Mouse (Mus musculus) embryonic facial prominence, embryonic 11.5 days (tissue): ENCODE data around the gene Adamts14. TPM values are rescaled to one million over a fixed set of nuclear protein-coding genes. Genes with fewer than 3 reads are reported as not detected.

Experiments used
- ATAC-seq: fragments of 200-750 bp; cut with Nextera tagmentation; replicated peaks from 2 replicates; pipeline ENCODE4 v1.8.0; 2017; ENCODE audit warnings: low read depth; ENCODE audit not compliant: insufficient number of reproducible peaks, low FRiP score, low TSS enrichment
- DNase-seq: peaks from one replicate; pipeline ENCODE4 v3.0.0-alpha.2; 2015; ENCODE audit warnings: low spot score
- H3K27ac ChIP-seq: fragments of 300-500 bp; sonication (generic); replicated peaks from 2 replicates; pipeline ENCODE4 v1.5.1; 2014; ENCODE audit warnings: mild to moderate bottlenecking, low read depth, low read length, control low read depth
- H3K27me3 ChIP-seq: fragments of 300-500 bp; sonication (generic); 2 replicates; pipeline ENCODE4 v1.6.1; 2014; ENCODE audit warnings: mild to moderate bottlenecking, low read length, moderate library complexity, mixed read lengths; ENCODE audit not compliant: control insufficient read depth, insufficient read depth
- H3K36me3 ChIP-seq: fragments of 300-500 bp; sonication (generic); replicated peaks from 2 replicates; pipeline ENCODE4 v1.6.1; 2014; ENCODE audit warnings: low read depth, mild to moderate bottlenecking, low read length, moderate library complexity, mixed read lengths; ENCODE audit not compliant: control insufficient read depth, insufficient read depth
- H3K4me1 ChIP-seq: fragments of 300-500 bp; sonication (generic); 2 replicates; pipeline ENCODE4 v1.6.1; 2014; ENCODE audit warnings: low read length, mixed read lengths; ENCODE audit not compliant: control insufficient read depth, insufficient read depth
- H3K4me2 ChIP-seq: fragments of 300-500 bp; sonication (generic); 2 replicates; pipeline ENCODE4 v1.6.1; 2014; ENCODE audit warnings: low read depth, mild to moderate bottlenecking, control low read depth, low read length, moderate library complexity
- H3K4me3 ChIP-seq: fragments of 300-500 bp; sonication (generic); 2 replicates; pipeline ENCODE4 v1.5.1; 2014; ENCODE audit warnings: low read depth, low read length, control low read depth
- H3K9ac ChIP-seq: fragments of 300-500 bp; sonication (generic); replicated peaks from 2 replicates; pipeline ENCODE4 v1.6.1; 2014; ENCODE audit warnings: mild to moderate bottlenecking, control low read depth, low read length
- H3K9me3 ChIP-seq: fragments of 300-500 bp; sonication (generic); replicated peaks from 2 replicates; pipeline ENCODE4 v1.6.1; 2016; ENCODE audit warnings: mild to moderate bottlenecking, low read length, inconsistent platforms, mixed read lengths; ENCODE audit not compliant: control insufficient read depth
- WGBS: fragments of 180-500 bp; shearing (Covaris S2); extraction: QIAGEN DNeasy Blood & Tissue Kit; methylation state at CpG from one replicate; pipeline ENCODE4 v1.1.7; 2014; 5-methylcytosine and 5-hydroxymethylcytosine counted together
- polyA plus RNA-seq: library from polyadenylated mRNA; unstranded; fragments of >200 nt; fragmentation: Nextera tagmentation; extraction: Ambion mirVana; gene quantifications from 2 replicates; pipeline ENCODE4 v1.2.1, GENCODE M21; 2014

Adamts14 gene
- polyA plus RNA-seq, 1 experiment from 2014 or later: 0.27 TPM

DNA sequence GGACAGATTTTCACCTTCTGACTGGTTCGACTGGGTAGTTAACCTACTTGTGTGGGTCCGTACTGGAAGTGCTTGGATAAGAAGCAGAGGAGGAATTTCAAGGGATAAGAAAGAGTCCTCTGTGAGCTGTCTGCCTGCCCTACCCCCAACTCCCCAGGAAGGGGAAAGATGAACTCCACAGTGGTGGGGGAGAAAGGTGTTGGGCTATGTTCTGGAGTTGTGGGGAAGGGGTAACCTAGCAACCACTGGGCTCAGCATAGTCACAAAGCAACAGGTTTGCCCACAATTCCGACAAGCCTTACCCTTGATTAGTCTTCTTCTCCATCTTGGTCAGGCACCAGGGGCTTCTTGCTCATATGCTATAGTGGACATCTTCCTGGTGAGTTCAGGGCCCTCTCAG lies 101.6 kb downstream of the Adamts14 start, which contains the start of gene Tbata:
Gene Tbata, plus strand, starts transcription at position 301 of the 400 bp plus-strand sequence.
- no peak within 1 kb of the TSS for H3K4me2 ChIP-seq
- H3K27me3 ChIP-seq: 0 out of 2 replicates have a peak, but pooled peaks cover 5% of the 10 kb centered on the region
- H3K4me1 ChIP-seq: no peaks in the 10 kb centered on the region
- H3K9ac ChIP-seq: no peak within 1 kb of the TSS
- 66% methylated on average over 3 of the region's 3 CpGs for WGBS
- ATAC-seq: no peak
- no peak for DNase-seq
- H3K36me3 ChIP-seq: no peaks in the 10 kb centered on the region
- H3K4me3 ChIP-seq: no peak within 1 kb of the TSS
- H3K9me3 ChIP-seq: no peaks in the 10 kb centered on the region
- H3K27ac ChIP-seq: no peak within 1 kb of the TSS

- ATAC-seq (no peak), DNase-seq (no peak)
- no peaks in the 10 kb centered on the region for H3K27me3 ChIP-seq
- H3K4me3 ChIP-seq: no peak overlapping the region
- WGBS: 66% methylated on average over 2 of the region's 2 CpGs
- H3K4me2 ChIP-seq: no peak overlapping the region
- H3K9ac ChIP-seq: no peak overlapping the region
- no peaks in the 10 kb centered on the region for H3K4me1 ChIP-seq
- H3K36me3 ChIP-seq: no peaks in the 10 kb centered on the region
- H3K27ac ChIP-seq: no peak overlapping the region
- no peaks in the 10 kb centered on the region for H3K9me3 ChIP-seq
Measured at GRCm38 (mm10) chr10:61168393-61168792, 104.8 kb downstream of the Adamts14 start.

- ATAC-seq (no peak), DNase-seq (peak; percentile 53)
- Histone ChIP-seq H3K9me3 (no peaks in the 10 kb centered on the region), H3K4me3 (no peak overlapping the region), H3K27ac (no peak overlapping the region), H3K9ac (no peak overlapping the region), H3K4me1 (no peaks in the 10 kb centered on the region), H3K36me3 (no peaks in the 10 kb centered on the region), H3K27me3 (no peaks in the 10 kb centered on the region), H3K4me2 (no peak overlapping the region)
- whole genome bisulfite sequencing: 42% methylated on average over 9 of the region's 9 CpGs
Measured at GRCm38 (mm10) chr10:61167333-61168096, 105.7 kb downstream of the Adamts14 start.

DNA sequence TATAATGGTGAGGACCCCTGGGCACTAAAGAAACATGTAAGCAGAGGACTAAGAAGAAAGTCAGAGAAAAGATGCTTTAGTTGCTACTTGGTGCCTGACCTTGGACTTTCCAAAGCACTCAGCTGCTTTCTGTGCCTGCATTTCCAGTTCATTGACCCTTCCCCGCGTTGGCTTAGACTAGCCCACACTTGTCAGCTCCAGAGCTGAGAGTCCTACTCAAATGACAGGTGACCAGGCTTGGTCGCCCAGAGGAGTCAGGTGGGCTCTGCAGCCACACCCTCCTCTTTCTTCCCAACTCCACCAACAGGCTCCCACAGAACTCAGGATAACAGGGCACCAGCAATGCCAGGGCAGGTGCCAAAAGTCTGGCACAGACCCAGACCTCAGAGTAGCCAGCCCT lies 110.9 kb downstream of the Adamts14 start:
- H3K27ac ChIP-seq: no peak overlapping the region
- WGBS: 60% methylated on average over 3 of the region's 3 CpGs
- H3K4me3 ChIP-seq: no peak overlapping the region
- no peaks in the 10 kb centered on the region for H3K9me3 ChIP-seq
- DNase-seq (no peak), ATAC-seq (no peak)
- no peak overlapping the region for H3K4me2 ChIP-seq
- H3K36me3 ChIP-seq: no peaks in the 10 kb centered on the region
- H3K9ac ChIP-seq: no peak overlapping the region
- no peaks in the 10 kb centered on the region for H3K4me1 ChIP-seq
- H3K27me3 ChIP-seq: no peaks in the 10 kb centered on the region

GRCm38 (mm10) chr10:61160671-61161070 lies 112.6 kb downstream of the Adamts14 start:
- no peak for DNase-seq
- 80% methylated on average over 4 of the region's 4 CpGs for WGBS
- H3K4me2 ChIP-seq: no peak overlapping the region
- no peak overlapping the region for H3K9ac ChIP-seq
- no peaks in the 10 kb centered on the region for H3K4me1 ChIP-seq
- no peaks in the 10 kb centered on the region for H3K36me3 ChIP-seq
- H3K27ac ChIP-seq: no peak overlapping the region
- no peaks in the 10 kb centered on the region for H3K9me3 ChIP-seq
- no peak overlapping the region for H3K4me3 ChIP-seq
- no peak for ATAC-seq
- H3K27me3 ChIP-seq: no peaks in the 10 kb centered on the region

GRCm38 (mm10) chr10:61160089-61160488 lies 113.1 kb downstream of the Adamts14 start:
- no peak for ATAC-seq
- Histone ChIP-seq H3K27me3 (no peaks in the 10 kb centered on the region), H3K9me3 (no peaks in the 10 kb centered on the region), H3K36me3 (no peaks in the 10 kb centered on the region), H3K4me2 (no peak overlapping the region), H3K9ac (no peak overlapping the region), H3K27ac (no peak overlapping the region), H3K4me1 (no peaks in the 10 kb centered on the region), H3K4me3 (no peak overlapping the region)
- DNase-seq: no peak
- 88% methylated on average over 7 of the region's 7 CpGs for WGBS

DNA sequence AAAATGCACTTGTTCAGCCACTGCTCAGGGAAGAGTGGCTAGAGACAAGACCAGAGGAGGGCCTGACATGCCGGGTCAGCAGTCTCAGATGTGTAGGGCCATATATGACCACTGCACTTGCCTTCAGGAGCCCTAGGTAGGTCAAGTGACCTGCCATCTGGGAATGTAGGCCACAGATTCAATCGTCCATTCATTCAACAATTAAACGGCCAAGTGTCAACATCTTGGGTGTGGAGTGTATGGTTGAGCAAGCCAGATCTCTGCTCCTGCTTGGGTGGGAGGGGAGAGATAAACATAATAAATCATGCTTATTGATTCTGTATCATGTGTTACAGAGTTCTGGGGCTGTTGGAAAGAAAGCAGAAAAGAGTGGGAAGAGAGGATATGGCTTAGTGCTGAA lies 114.6 kb downstream of the Adamts14 start:
- Histone ChIP-seq H3K27me3 (no peaks in the 10 kb centered on the region), H3K4me2 (no peak overlapping the region), H3K9ac (no peak overlapping the region), H3K4me3 (no peak overlapping the region), H3K27ac (no peak overlapping the region), H3K9me3 (no peaks in the 10 kb centered on the region), H3K36me3 (no peaks in the 10 kb centered on the region), H3K4me1 (no peaks in the 10 kb centered on the region)
- ATAC-seq (no peak), DNase-seq (no peak)
- WGBS: 79% methylated on average over 3 of the region's 3 CpGs

DNA sequence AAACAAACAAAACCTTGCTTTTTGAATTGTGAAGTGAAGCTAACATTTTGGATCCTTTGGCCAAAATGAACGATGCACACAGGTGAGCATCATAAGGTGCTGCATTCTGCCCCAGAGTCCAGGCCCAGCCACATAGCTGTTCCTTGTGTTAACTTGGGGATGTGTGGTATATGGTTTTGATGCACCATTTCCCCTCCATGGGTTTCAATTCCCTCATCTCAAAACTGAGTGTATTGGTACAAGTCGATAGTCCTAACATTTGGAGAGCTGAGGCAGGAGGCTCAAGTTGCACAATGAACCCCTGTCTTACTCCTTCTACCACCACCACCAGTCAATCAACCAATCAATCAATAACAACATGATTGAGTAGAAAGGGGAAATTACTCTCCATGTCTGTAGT lies 116.8 kb downstream of the Adamts14 start:
- Histone ChIP-seq H3K9me3 (no peaks in the 10 kb centered on the region), H3K27me3 (no peaks in the 10 kb centered on the region), H3K9ac (no peak overlapping the region), H3K4me3 (no peak overlapping the region), H3K36me3 (no peaks in the 10 kb centered on the region), H3K4me1 (no peaks in the 10 kb centered on the region), H3K27ac (no peak overlapping the region), H3K4me2 (no peak overlapping the region)
- ATAC-seq (no peak), DNase-seq (no peak)
- 84% methylated on average over 2 of the region's 2 CpGs for WGBS
